Mouse (Mus musculus) liver, embryonic 14.5 days (tissue): ENCODE data around the gene Edem2.

ENCODE experiments used
- CTCF ChIP-seq: IDR thresholded peaks from 2 replicates; pipeline ENCODE4 v1.5.1; 2016; ENCODE audit warnings: antibody characterized with exemption, low read depth, control low read depth
- EP300 ChIP-seq: IDR thresholded peaks from 2 replicates; pipeline ENCODE4 v1.6.1; 2016; ENCODE audit warnings: antibody characterized with exemption, low read depth

- TF ChIP-seq CTCF (no peak), EP300 (no peak)
Observed at GRCm38 (mm10) chr2:155710557-155710956, 18.7 kb downstream of the Edem2 start.
